Mouse (Mus musculus): ENCODE data around the gene Oas1a.

GRCm38 (mm10) chr5:120900666-120901065 lies 6.7 kb downstream of the Oas1a start:
- TF ChIP-seq CTCF (conservative IDR thresholded peaks at IDR 0.05; ENCODE audit: low read length) (no peak), NANOG (IDR thresholded peaks at IDR 0.05; ENCODE audit: borderline replicate concordance, low read length) (no peak), POU5F1 (IDR thresholded peaks at IDR 0.05; ENCODE audit: borderline replicate concordance, low read length) (no peak)

Measured in E14TG2a.4 (cell line).